Mouse (Mus musculus): ENCODE measurements around the gene Sox21. TPM values are rescaled to one million over a fixed set of nuclear protein-coding genes. Genes with fewer than 3 reads are reported as not detected.

Gene Sox21
- polyA plus RNA-seq, 1 experiment from 2014 or later = 8.0 TPM

- Histone ChIP-seq H3K9me3 (replicated peaks; ENCODE audit: control insufficient read depth, low read length, poor library complexity, severe bottlenecking) (no peaks in the 10 kb centered on the region), H3K9ac (ENCODE audit: low read depth, low read length) (no peak overlapping the region), H3K36me3 (ENCODE audit: control insufficient read depth, insufficient read depth, low read length) (no peaks in the 10 kb centered on the region), H3K4me3 (ENCODE audit: low read depth, low read length) (peak overlapping the region; percentile 9), H3K27ac (ENCODE audit: low read length) (peak overlapping the region; percentile 65), H3K27me3 (ENCODE audit: control insufficient read depth, insufficient read depth, low read depth, low read length) (peaks cover 8% of the 10 kb centered on the region; the same call in 1 of the 2 replicates), H3K4me1 (ENCODE audit: control insufficient read depth, insufficient read depth, low read length) (peaks cover 34% of the 10 kb centered on the region), H3K4me2 (ENCODE audit: low read length) (peak overlapping the region; percentile 54)
- 4% methylated on average over 8 of the region's 8 CpGs for WGBS
- no peak for ATAC-seq
These were observed 4.4 kb downstream of the Sox21 start for GRCm38 (mm10) chr14:118232381-118232970.

GRCm38 (mm10) chr14:118226471-118227155, 10.2 kb downstream of the Sox21 start:
- Histone ChIP-seq H3K4me3 (ENCODE audit: low read depth, low read length) (no peak overlapping the region), H3K4me1 (ENCODE audit: control insufficient read depth, insufficient read depth, low read length) (peaks cover 25% of the 10 kb centered on the region), H3K4me2 (ENCODE audit: low read length) (peak overlapping the region; percentile 33; the same call in 1 of the 2 replicates), H3K27me3 (ENCODE audit: control insufficient read depth, insufficient read depth, low read depth, low read length) (peaks cover 40% of the 10 kb centered on the region), H3K36me3 (ENCODE audit: control insufficient read depth, insufficient read depth, low read length) (no peaks in the 10 kb centered on the region), H3K9me3 (replicated peaks; ENCODE audit: control insufficient read depth, low read length, poor library complexity, severe bottlenecking) (no peaks in the 10 kb centered on the region), H3K9ac (ENCODE audit: low read depth, low read length) (no peak overlapping the region), H3K27ac (ENCODE audit: low read length) (no peak overlapping the region)
- 2% methylated on average over 21 of the region's 21 CpGs for WGBS
- no peak for ATAC-seq

DNA sequence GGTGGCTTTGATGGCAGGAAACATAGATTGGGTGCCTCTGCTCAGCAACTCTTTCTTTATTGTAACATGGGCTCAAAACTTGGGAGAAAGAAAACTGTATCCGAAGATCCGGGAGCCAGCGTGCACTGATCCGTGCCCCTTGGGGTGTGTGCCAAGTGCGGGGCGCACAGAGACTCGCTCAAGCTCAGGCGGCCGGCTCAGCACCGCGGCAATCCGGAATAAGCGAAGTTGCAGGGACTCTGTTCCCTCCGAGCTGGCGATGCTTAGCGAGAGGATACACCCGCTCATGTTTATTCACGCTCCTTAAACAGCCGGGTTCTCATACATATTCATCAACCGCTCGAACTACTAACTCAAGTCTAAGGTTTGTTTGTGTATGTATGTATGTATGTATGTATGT, 10.9 kb downstream of the Sox21 start:
- Histone ChIP-seq H3K27ac (ENCODE audit: low read length) (no peak overlapping the region), H3K9ac (ENCODE audit: low read depth, low read length) (no peak overlapping the region), H3K36me3 (ENCODE audit: control insufficient read depth, insufficient read depth, low read length) (no peaks in the 10 kb centered on the region), H3K4me2 (ENCODE audit: low read length) (peak overlapping the region; percentile 33), H3K4me3 (ENCODE audit: low read depth, low read length) (no peak overlapping the region), H3K4me1 (ENCODE audit: control insufficient read depth, insufficient read depth, low read length) (peaks cover 21% of the 10 kb centered on the region), H3K27me3 (ENCODE audit: control insufficient read depth, insufficient read depth, low read depth, low read length) (peaks cover 40% of the 10 kb centered on the region), H3K9me3 (replicated peaks; ENCODE audit: control insufficient read depth, low read length, poor library complexity, severe bottlenecking) (no peaks in the 10 kb centered on the region)
- under 1% methylated on average over 21 of the region's 21 CpGs for WGBS
- peak; percentile 37 for ATAC-seq

GRCm38 (mm10) chr14:118225061-118225743, 11.6 kb downstream of the Sox21 start:
- 33% methylated on average over 16 of the region's 16 CpGs for WGBS
- Histone ChIP-seq H3K27me3 (ENCODE audit: control insufficient read depth, insufficient read depth, low read depth, low read length) (peaks cover 40% of the 10 kb centered on the region), H3K4me3 (ENCODE audit: low read depth, low read length) (no peak overlapping the region), H3K9me3 (replicated peaks; ENCODE audit: control insufficient read depth, low read length, poor library complexity, severe bottlenecking) (no peaks in the 10 kb centered on the region), H3K4me2 (ENCODE audit: low read length) (peak overlapping the region; percentile 33; the same call in 1 of the 2 replicates), H3K36me3 (ENCODE audit: control insufficient read depth, insufficient read depth, low read length) (no peaks in the 10 kb centered on the region), H3K4me1 (ENCODE audit: control insufficient read depth, insufficient read depth, low read length) (peaks cover 21% of the 10 kb centered on the region), H3K9ac (ENCODE audit: low read depth, low read length) (no peak overlapping the region), H3K27ac (ENCODE audit: low read length) (0 out of 2 replicates have a peak overlapping the region, but pooled peaks have one; percentile 2)
- no peak for ATAC-seq

GRCm38 (mm10) chr14:118220885-118221284, 15.9 kb downstream of the Sox21 start:
- no peak overlapping the region for H3K9ac ChIP-seq (ENCODE audit: low read depth, low read length)
- 97% methylated on average over 1 of the region's 1 CpGs for WGBS

DNA sequence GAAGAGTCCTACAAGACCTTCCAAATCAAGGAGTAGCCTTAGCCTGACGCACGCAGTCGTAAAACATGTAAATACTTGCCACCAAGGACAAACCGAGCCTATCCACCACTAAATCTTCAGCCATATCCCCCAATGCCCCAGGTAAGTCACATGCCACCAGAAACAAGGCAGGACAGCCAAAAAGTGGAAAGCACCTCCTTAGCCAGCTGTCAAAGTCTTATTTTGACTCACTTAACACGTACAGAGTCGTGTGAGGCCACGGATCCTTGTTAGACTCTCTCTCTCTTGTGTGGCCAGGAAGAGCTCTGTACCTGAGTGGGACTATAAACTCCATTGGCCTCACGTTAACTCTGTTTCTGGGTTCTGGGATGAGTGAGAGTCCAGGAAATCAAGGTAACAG, 20.0 kb downstream of the Sox21 start:
- Histone ChIP-seq H3K27ac (ENCODE audit: low read length) (no peak overlapping the region), H3K9ac (ENCODE audit: low read depth, low read length) (no peak overlapping the region), H3K9me3 (replicated peaks; ENCODE audit: control insufficient read depth, low read length, poor library complexity, severe bottlenecking) (no peaks in the 10 kb centered on the region), H3K4me3 (ENCODE audit: low read depth, low read length) (no peak overlapping the region), H3K27me3 (ENCODE audit: control insufficient read depth, insufficient read depth, low read depth, low read length) (no peaks in the 10 kb centered on the region), H3K4me2 (ENCODE audit: low read length) (no peak overlapping the region), H3K4me1 (ENCODE audit: control insufficient read depth, insufficient read depth, low read length) (no peaks in the 10 kb centered on the region), H3K36me3 (ENCODE audit: control insufficient read depth, insufficient read depth, low read length) (no peaks in the 10 kb centered on the region)
- no peak for ATAC-seq
- 94% methylated on average over 8 of the region's 8 CpGs for WGBS

More at GRCm38 (mm10) chr14:118220885-118221284, 15.9 kb downstream of the Sox21 start:
- no peaks in the 10 kb centered on the region for H3K36me3 ChIP-seq (ENCODE audit: control insufficient read depth, insufficient read depth, low read length)
- no peak overlapping the region for H3K27ac ChIP-seq (ENCODE audit: low read length)
- H3K9me3 ChIP-seq (replicated peaks; ENCODE audit: control insufficient read depth, low read length, poor library complexity, severe bottlenecking) = no peaks in the 10 kb centered on the region
- no peak for ATAC-seq
- H3K27me3 ChIP-seq (ENCODE audit: control insufficient read depth, insufficient read depth, low read depth, low read length) = peaks cover 28% of the 10 kb centered on the region
- peaks cover 5% of the 10 kb centered on the region for H3K4me1 ChIP-seq (ENCODE audit: control insufficient read depth, insufficient read depth, low read length)
- no peak overlapping the region for H3K4me3 ChIP-seq (ENCODE audit: low read depth, low read length)
- no peak overlapping the region for H3K4me2 ChIP-seq (ENCODE audit: low read length)

GRCm38 (mm10) chr14:118212188-118212804, 24.5 kb downstream of the Sox21 start:
- Histone ChIP-seq H3K9me3 (replicated peaks; ENCODE audit: control insufficient read depth, low read length, poor library complexity, severe bottlenecking) (no peaks in the 10 kb centered on the region), H3K4me2 (ENCODE audit: low read length) (no peak overlapping the region), H3K27me3 (ENCODE audit: control insufficient read depth, insufficient read depth, low read depth, low read length) (0 out of 2 replicates have a peak, but pooled peaks cover 2% of the 10 kb centered on the region), H3K36me3 (ENCODE audit: control insufficient read depth, insufficient read depth, low read length) (no peaks in the 10 kb centered on the region), H3K9ac (ENCODE audit: low read depth, low read length) (no peak overlapping the region), H3K4me1 (ENCODE audit: control insufficient read depth, insufficient read depth, low read length) (no peaks in the 10 kb centered on the region), H3K4me3 (ENCODE audit: low read depth, low read length) (no peak overlapping the region), H3K27ac (ENCODE audit: low read length) (no peak overlapping the region)
- 70% methylated on average over 15 of the region's 15 CpGs for WGBS
- ATAC-seq = no peak

DNA sequence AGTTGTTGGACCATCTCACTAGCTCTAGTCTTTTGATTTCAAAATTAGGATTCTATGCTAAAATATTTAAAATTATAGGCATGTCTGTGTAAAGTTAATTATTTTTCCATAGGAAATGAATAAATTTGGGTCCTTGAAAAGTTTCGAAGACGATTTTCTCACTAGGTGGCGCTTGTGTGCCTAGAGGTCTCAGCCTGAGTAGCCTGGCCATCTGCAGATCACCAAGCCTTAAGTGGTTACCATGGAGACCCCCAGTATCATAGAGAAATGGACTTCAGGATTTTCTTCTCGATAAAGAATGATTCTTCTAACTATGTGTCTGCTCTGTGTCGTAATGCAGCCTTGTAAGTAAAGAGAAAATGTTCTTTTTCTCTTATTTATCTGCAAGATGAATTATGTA, 27.2 kb downstream of the Sox21 start:
- ATAC-seq = peak; percentile 81

More for the DNA sequence above, 27.2 kb downstream of the Sox21 start:
- no peaks in the 10 kb centered on the region for H3K9me3 ChIP-seq (replicated peaks; ENCODE audit: control insufficient read depth, low read length, poor library complexity, severe bottlenecking)
- 0 out of 2 replicates have a peak, but pooled peaks cover 2% of the 10 kb centered on the region for H3K27me3 ChIP-seq (ENCODE audit: control insufficient read depth, insufficient read depth, low read depth, low read length)
- no peak overlapping the region for H3K27ac ChIP-seq (ENCODE audit: low read length)
- H3K36me3 ChIP-seq (ENCODE audit: control insufficient read depth, insufficient read depth, low read length) = no peaks in the 10 kb centered on the region
- H3K9ac ChIP-seq (ENCODE audit: low read depth, low read length) = no peak overlapping the region
- no peak overlapping the region for H3K4me3 ChIP-seq (ENCODE audit: low read depth, low read length)
- H3K4me2 ChIP-seq (ENCODE audit: low read length) = no peak overlapping the region
- WGBS = 6% methylated on average over 5 of the region's 5 CpGs
- H3K4me1 ChIP-seq (ENCODE audit: control insufficient read depth, insufficient read depth, low read length) = no peaks in the 10 kb centered on the region

Data from midbrain, embryonic 16.5 days (tissue).